Mouse (Mus musculus): ENCODE data around the gene Rnf149. TPM values are rescaled to one million over a fixed set of nuclear protein-coding genes. Genes with fewer than 3 reads are reported as not detected.
"Not testable (repeated sequence)": the region's sequence is repeated elsewhere in the genome, so short reads cannot be mapped to it uniquely, and the experiment has no call there.

Rnf149 gene
- polyA plus RNA-seq, 1 experiment from 2014 or later, result 21.2 TPM

DNA sequence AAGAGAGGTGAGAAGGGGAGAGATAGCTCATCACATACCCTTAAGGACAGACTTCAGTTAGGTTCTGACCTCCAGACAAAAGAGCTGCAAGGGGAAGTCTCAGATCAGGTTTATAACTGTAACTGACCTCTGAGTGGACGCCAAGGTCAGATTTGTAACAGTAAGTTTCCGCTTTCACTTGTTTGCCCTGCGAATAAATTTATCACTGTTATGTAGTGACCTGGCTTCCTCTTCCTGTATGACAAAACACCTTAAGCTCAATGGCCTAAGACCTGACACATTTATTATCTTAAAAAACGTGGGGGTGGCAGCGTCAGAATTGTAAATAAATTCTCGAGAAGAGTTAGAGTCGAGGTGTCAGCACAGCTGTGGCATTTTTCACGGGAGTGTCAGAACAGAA is 31.3 kb upstream of the Rnf149 start:
- H3K9ac ChIP-seq (ENCODE audit: low read depth, low read length), result no peak overlapping the region
- H3K9me3 ChIP-seq (ENCODE audit: control insufficient read depth, low read length), result no peaks in the 10 kb centered on the region
- H3K27me3 ChIP-seq (replicated peaks; ENCODE audit: control insufficient read depth, insufficient read depth, low read length), result no peaks in the 10 kb centered on the region
- H3K36me3 ChIP-seq (ENCODE audit: control insufficient read depth, insufficient read depth, low read length), result no peaks in the 10 kb centered on the region
- no peaks in the 10 kb centered on the region for H3K4me1 ChIP-seq (ENCODE audit: control insufficient read depth, insufficient read depth, low read depth, low read length)
- H3K4me3 ChIP-seq (ENCODE audit: low read length), result no peak overlapping the region
- WGBS, result 84% methylated on average over 8 of the region's 8 CpGs
- no peak overlapping the region for H3K4me2 ChIP-seq (ENCODE audit: low read length)
- ATAC-seq, result no peak
- H3K27ac ChIP-seq (ENCODE audit: low read depth, low read length), result no peak overlapping the region

GRCm38 (mm10) chr1:39602477-39602876 is 25.3 kb upstream of the Rnf149 start:
- Histone ChIP-seq H3K27ac (ENCODE audit: low read depth, low read length) (no peak overlapping the region), H3K27me3 (replicated peaks; ENCODE audit: control insufficient read depth, insufficient read depth, low read length) (no peaks in the 10 kb centered on the region), H3K36me3 (ENCODE audit: control insufficient read depth, insufficient read depth, low read length) (no peaks in the 10 kb centered on the region), H3K9ac (ENCODE audit: low read depth, low read length) (no peak overlapping the region), H3K4me3 (ENCODE audit: low read length) (no peak overlapping the region), H3K4me1 (ENCODE audit: control insufficient read depth, insufficient read depth, low read depth, low read length) (no peaks in the 10 kb centered on the region), H3K4me2 (ENCODE audit: low read length) (no peak overlapping the region), H3K9me3 (ENCODE audit: control insufficient read depth, low read length) (no peaks in the 10 kb centered on the region; the same call in 1 of the 2 replicates)
- 98% methylated on average over 3 of the region's 3 CpGs for WGBS
- ATAC-seq, result no peak

DNA sequence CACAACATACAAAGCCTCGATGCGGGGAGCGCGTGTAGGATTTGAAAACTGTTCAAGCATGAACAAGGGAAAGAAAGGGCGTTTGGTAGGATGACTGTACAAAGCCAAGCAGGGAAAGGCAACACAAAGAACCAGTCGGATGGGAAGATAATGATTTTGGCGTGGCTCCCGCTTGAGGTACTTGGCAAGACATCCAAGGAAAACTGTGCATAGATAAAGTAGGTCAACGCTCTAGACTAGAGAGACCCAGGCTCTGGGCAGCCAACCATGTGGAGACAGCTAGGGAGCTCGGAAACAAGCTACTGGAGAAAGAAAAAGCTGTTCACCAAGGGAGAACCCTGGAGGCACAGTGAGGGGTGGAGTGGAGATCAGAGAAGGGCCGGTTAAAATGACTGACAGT is 21.5 kb upstream of the Rnf149 start:
- no peak overlapping the region for H3K4me2 ChIP-seq (ENCODE audit: low read length)
- H3K27me3 ChIP-seq (replicated peaks; ENCODE audit: control insufficient read depth, insufficient read depth, low read length), result no peaks in the 10 kb centered on the region
- ATAC-seq, result no peak
- H3K9me3 ChIP-seq (ENCODE audit: control insufficient read depth, low read length), result no peaks in the 10 kb centered on the region; the same call in 1 of the 2 replicates
- no peaks in the 10 kb centered on the region for H3K4me1 ChIP-seq (ENCODE audit: control insufficient read depth, insufficient read depth, low read depth, low read length)
- H3K4me3 ChIP-seq (ENCODE audit: low read length), result no peak overlapping the region
- no peak overlapping the region for H3K9ac ChIP-seq (ENCODE audit: low read depth, low read length)
- H3K27ac ChIP-seq (ENCODE audit: low read depth, low read length), result no peak overlapping the region
- WGBS, result 48% methylated on average over 11 of the region's 11 CpGs
- H3K36me3 ChIP-seq (ENCODE audit: control insufficient read depth, insufficient read depth, low read length), result no peaks in the 10 kb centered on the region

- 94% methylated on average over 9 of the region's 9 CpGs for WGBS
- ATAC-seq, result not testable (repeated sequence)
Measured at GRCm38 (mm10) chr1:39597135-39597534, 19.9 kb upstream of the Rnf149 start.

DNA sequence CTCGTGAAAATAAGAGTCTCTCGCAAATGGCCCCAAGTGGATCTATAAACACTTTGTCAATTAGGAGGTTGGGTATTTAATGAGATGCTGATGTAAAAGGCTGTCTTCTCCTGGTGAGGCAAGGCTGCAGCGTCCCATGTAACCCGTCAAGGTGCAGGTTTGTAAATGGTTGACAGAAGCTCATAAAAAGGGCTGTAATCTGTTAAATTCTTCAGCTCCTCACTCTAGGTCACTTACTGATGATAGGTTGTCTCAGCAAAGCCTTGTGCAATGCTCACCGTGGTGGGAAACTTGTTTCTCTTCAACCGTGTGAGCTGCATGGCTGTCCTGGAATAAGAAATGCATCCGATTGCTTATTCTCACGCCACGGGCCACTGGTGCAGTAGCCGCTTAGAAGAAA is 16.6 kb upstream of the Rnf149 start:
- Histone ChIP-seq H3K4me3 (ENCODE audit: low read length) (no peak overlapping the region), H3K4me1 (ENCODE audit: control insufficient read depth, insufficient read depth, low read depth, low read length) (no peaks in the 10 kb centered on the region), H3K4me2 (ENCODE audit: low read length) (no peak overlapping the region), H3K9me3 (ENCODE audit: control insufficient read depth, low read length) (no peaks in the 10 kb centered on the region), H3K27ac (ENCODE audit: low read depth, low read length) (no peak overlapping the region), H3K36me3 (ENCODE audit: control insufficient read depth, insufficient read depth, low read length) (no peaks in the 10 kb centered on the region), H3K9ac (ENCODE audit: low read depth, low read length) (no peak overlapping the region), H3K27me3 (replicated peaks; ENCODE audit: control insufficient read depth, insufficient read depth, low read length) (no peaks in the 10 kb centered on the region)
- no peak for ATAC-seq
- WGBS, result 80% methylated on average over 10 of the region's 10 CpGs

More at GRCm38 (mm10) chr1:39597135-39597534, 19.9 kb upstream of the Rnf149 start:
- H3K27me3 ChIP-seq (replicated peaks; ENCODE audit: control insufficient read depth, insufficient read depth, low read length); H3K9ac ChIP-seq (ENCODE audit: low read depth, low read length); H3K27ac ChIP-seq (ENCODE audit: low read depth, low read length); H3K9me3 ChIP-seq (ENCODE audit: control insufficient read depth, low read length); H3K4me2 ChIP-seq (ENCODE audit: low read length); H3K4me3 ChIP-seq (ENCODE audit: low read length); H3K36me3 ChIP-seq (ENCODE audit: control insufficient read depth, insufficient read depth, low read length); H3K4me1 ChIP-seq (ENCODE audit: control insufficient read depth, insufficient read depth, low read depth, low read length): not testable (repeated sequence)

DNA sequence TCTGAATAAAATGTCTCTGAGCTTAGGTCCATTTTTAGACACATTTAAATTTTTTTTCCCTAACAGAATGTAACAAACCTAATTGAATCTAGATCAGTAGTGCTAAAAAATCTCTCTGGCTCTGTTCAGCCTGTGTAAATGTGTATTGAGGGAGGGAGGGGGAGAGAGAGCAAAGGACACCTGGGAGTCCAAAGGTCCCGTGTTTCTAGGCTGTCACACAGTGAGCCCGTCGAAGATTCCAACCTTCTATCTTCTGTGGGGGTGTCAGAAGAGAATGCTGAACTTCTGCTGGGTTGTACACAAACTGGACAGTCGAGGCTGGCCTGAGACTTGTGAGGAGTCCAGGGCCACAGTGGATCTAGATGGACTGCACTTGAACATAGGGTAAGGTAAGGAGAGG is 14.9 kb upstream of the Rnf149 start:
- Histone ChIP-seq H3K27ac (ENCODE audit: low read depth, low read length) (no peak overlapping the region), H3K36me3 (ENCODE audit: control insufficient read depth, insufficient read depth, low read length) (no peaks in the 10 kb centered on the region), H3K27me3 (replicated peaks; ENCODE audit: control insufficient read depth, insufficient read depth, low read length) (no peaks in the 10 kb centered on the region), H3K9me3 (ENCODE audit: control insufficient read depth, low read length) (no peaks in the 10 kb centered on the region), H3K4me2 (ENCODE audit: low read length) (no peak overlapping the region), H3K9ac (ENCODE audit: low read depth, low read length) (no peak overlapping the region), H3K4me1 (ENCODE audit: control insufficient read depth, insufficient read depth, low read depth, low read length) (no peaks in the 10 kb centered on the region), H3K4me3 (ENCODE audit: low read length) (no peak overlapping the region)
- 77% methylated on average over 4 of the region's 4 CpGs for WGBS
- no peak for ATAC-seq

- ATAC-seq; H3K4me1 ChIP-seq (ENCODE audit: control insufficient read depth, insufficient read depth, low read depth, low read length); H3K27me3 ChIP-seq (replicated peaks; ENCODE audit: control insufficient read depth, insufficient read depth, low read length); H3K9ac ChIP-seq (ENCODE audit: low read depth, low read length); H3K4me2 ChIP-seq (ENCODE audit: low read length); H3K36me3 ChIP-seq (ENCODE audit: control insufficient read depth, insufficient read depth, low read length); H3K27ac ChIP-seq (ENCODE audit: low read depth, low read length); H3K9me3 ChIP-seq (ENCODE audit: control insufficient read depth, low read length); H3K4me3 ChIP-seq (ENCODE audit: low read length): not testable (repeated sequence)
- WGBS, result 61% methylated on average over 1 of the region's 1 CpGs
Measured at GRCm38 (mm10) chr1:39591557-39591956, 14.4 kb upstream of the Rnf149 start.

DNA sequence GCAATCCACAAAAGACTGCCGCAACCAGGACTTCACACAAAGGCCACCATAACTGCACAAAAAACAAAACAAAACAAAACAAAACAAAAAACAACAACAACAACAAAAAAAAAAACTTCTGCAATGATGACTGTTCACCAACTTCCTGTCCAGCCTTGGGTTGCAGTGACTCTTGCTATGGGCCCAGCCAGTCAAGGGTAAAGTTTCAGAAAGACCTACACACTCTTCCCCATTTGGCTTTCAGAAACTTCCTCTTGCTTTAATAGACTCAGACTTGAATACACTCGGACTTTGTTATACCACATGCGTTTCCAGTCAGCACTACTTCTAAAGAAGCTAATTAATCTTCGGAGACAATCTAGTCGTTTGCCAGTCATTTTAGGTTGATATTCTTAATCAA is 13.0 kb upstream of the Rnf149 start:
- Histone ChIP-seq H3K27ac (ENCODE audit: low read depth, low read length) (no peak overlapping the region), H3K9me3 (ENCODE audit: control insufficient read depth, low read length) (no peaks in the 10 kb centered on the region), H3K27me3 (replicated peaks; ENCODE audit: control insufficient read depth, insufficient read depth, low read length) (no peaks in the 10 kb centered on the region), H3K36me3 (ENCODE audit: control insufficient read depth, insufficient read depth, low read length) (no peaks in the 10 kb centered on the region), H3K9ac (ENCODE audit: low read depth, low read length) (no peak overlapping the region), H3K4me3 (ENCODE audit: low read length) (no peak overlapping the region), H3K4me2 (ENCODE audit: low read length) (no peak overlapping the region), H3K4me1 (ENCODE audit: control insufficient read depth, insufficient read depth, low read depth, low read length) (no peaks in the 10 kb centered on the region)
- no peak for ATAC-seq
- 76% methylated on average over 5 of the region's 5 CpGs for WGBS

- H3K9ac ChIP-seq (ENCODE audit: low read depth, low read length), result no peak overlapping the region
- ATAC-seq, result no peak
- H3K4me3 ChIP-seq (ENCODE audit: low read length), result no peak overlapping the region
- no peaks in the 10 kb centered on the region for H3K27me3 ChIP-seq (replicated peaks; ENCODE audit: control insufficient read depth, insufficient read depth, low read length)
- WGBS, result 89% methylated on average over 9 of the region's 9 CpGs
- no peak overlapping the region for H3K4me2 ChIP-seq (ENCODE audit: low read length)
- no peaks in the 10 kb centered on the region for H3K9me3 ChIP-seq (ENCODE audit: control insufficient read depth, low read length)
- no peaks in the 10 kb centered on the region for H3K4me1 ChIP-seq (ENCODE audit: control insufficient read depth, insufficient read depth, low read depth, low read length)
- no peaks in the 10 kb centered on the region for H3K36me3 ChIP-seq (ENCODE audit: control insufficient read depth, insufficient read depth, low read length)
- no peak overlapping the region for H3K27ac ChIP-seq (ENCODE audit: low read depth, low read length)
Measured at GRCm38 (mm10) chr1:39585416-39585815, 8.2 kb upstream of the Rnf149 start.

- WGBS, result 89% methylated on average over 9 of the region's 9 CpGs
- no peaks in the 10 kb centered on the region for H3K4me1 ChIP-seq (ENCODE audit: control insufficient read depth, insufficient read depth, low read depth, low read length)
- no peak overlapping the region for H3K4me2 ChIP-seq (ENCODE audit: low read length)
- H3K9ac ChIP-seq (ENCODE audit: low read depth, low read length), result no peak overlapping the region
- no peak for ATAC-seq
- H3K4me3 ChIP-seq (ENCODE audit: low read length), result no peak overlapping the region
- H3K27me3 ChIP-seq (replicated peaks; ENCODE audit: control insufficient read depth, insufficient read depth, low read length), result no peaks in the 10 kb centered on the region
- H3K36me3 ChIP-seq (ENCODE audit: control insufficient read depth, insufficient read depth, low read length), result no peaks in the 10 kb centered on the region
- H3K9me3 ChIP-seq (ENCODE audit: control insufficient read depth, low read length), result no peaks in the 10 kb centered on the region
- H3K27ac ChIP-seq (ENCODE audit: low read depth, low read length), result no peak overlapping the region
Measured at GRCm38 (mm10) chr1:39583173-39583572, 6.0 kb upstream of the Rnf149 start.

All from hindbrain, embryonic 16.5 days (tissue).